Mouse (Mus musculus): ENCODE data around the gene Zfand3. TPM values are rescaled to one million over a fixed set of nuclear protein-coding genes. Genes with fewer than 3 reads are reported as not detected.

The Zfand3 gene
- polyA plus RNA-seq, 1 experiment: 69.3 TPM

GRCm38 (mm10) chr17:30029633-30030226, 25.2 kb downstream of the Zfand3 start:
- H3K27ac ChIP-seq (ENCODE audit: insufficient read depth, low read length): no peak overlapping the region
- TF ChIP-seq EP300 (IDR thresholded peaks at IDR 0.05; ENCODE audit: insufficient read depth, low read depth, low read length) (no peak), POLR2A (IDR thresholded peaks at IDR 0.05; ENCODE audit: insufficient read depth, low read length) (no peak), CTCF (IDR thresholded peaks at IDR 0.05; ENCODE audit: low read depth, low read length) (no peak)
- H3K9ac ChIP-seq (ENCODE audit: low read depth, poor library complexity, severe bottlenecking): no peak overlapping the region
- no peaks in the 10 kb centered on the region for H3K27me3 ChIP-seq (ENCODE audit: control insufficient read depth, insufficient read depth, low read length, poor library complexity, severe bottlenecking)
- no peaks in the 10 kb centered on the region; the same call in 1 of the 2 replicates for H3K36me3 ChIP-seq (ENCODE audit: control insufficient read depth, insufficient read depth, low read length, poor library complexity, severe bottlenecking)
- H3K4me1 ChIP-seq (ENCODE audit: control insufficient read depth, insufficient read depth, low read length): peaks cover 6% of the 10 kb centered on the region
- no peak overlapping the region for H3K4me3 ChIP-seq (ENCODE audit: low read depth, low read length)
- H3K9me3 ChIP-seq (replicated peaks; ENCODE audit: control insufficient read depth, insufficient read depth, low read length, poor library complexity, severe bottlenecking): no peaks in the 10 kb centered on the region

- peaks cover 3% of the 10 kb centered on the region for H3K4me1 ChIP-seq (ENCODE audit: control insufficient read depth, insufficient read depth, low read length)
- no peak overlapping the region for H3K4me3 ChIP-seq (ENCODE audit: low read depth, low read length)
- no peak overlapping the region for H3K27ac ChIP-seq (ENCODE audit: insufficient read depth, low read length)
- no peaks in the 10 kb centered on the region for H3K9me3 ChIP-seq (replicated peaks; ENCODE audit: control insufficient read depth, insufficient read depth, low read length, poor library complexity, severe bottlenecking)
- H3K36me3 ChIP-seq (ENCODE audit: control insufficient read depth, insufficient read depth, low read length, poor library complexity, severe bottlenecking): no peaks in the 10 kb centered on the region; the same call in 1 of the 2 replicates
- no peak overlapping the region for H3K9ac ChIP-seq (ENCODE audit: low read depth, poor library complexity, severe bottlenecking)
- no peaks in the 10 kb centered on the region for H3K27me3 ChIP-seq (ENCODE audit: control insufficient read depth, insufficient read depth, low read length, poor library complexity, severe bottlenecking)
- TF ChIP-seq EP300 (IDR thresholded peaks at IDR 0.05; ENCODE audit: insufficient read depth, low read depth, low read length): no peak
- no peak for TF ChIP-seq CTCF (IDR thresholded peaks at IDR 0.05; ENCODE audit: low read depth, low read length)
- TF ChIP-seq POLR2A (IDR thresholded peaks at IDR 0.05; ENCODE audit: insufficient read depth, low read length): no peak
These were observed 28.3 kb downstream of the Zfand3 start for GRCm38 (mm10) chr17:30032796-30033195.

- no peaks in the 10 kb centered on the region for H3K9me3 ChIP-seq (replicated peaks; ENCODE audit: control insufficient read depth, insufficient read depth, low read length, poor library complexity, severe bottlenecking)
- TF ChIP-seq POLR2A (IDR thresholded peaks at IDR 0.05; ENCODE audit: insufficient read depth, low read length) (no peak), CTCF (IDR thresholded peaks at IDR 0.05; ENCODE audit: low read depth, low read length) (no peak), EP300 (IDR thresholded peaks at IDR 0.05; ENCODE audit: insufficient read depth, low read depth, low read length) (no peak)
- H3K27ac ChIP-seq (ENCODE audit: insufficient read depth, low read length): peak overlapping the region; percentile 11; the same call in 1 of the 2 replicates
- no peak overlapping the region for H3K4me3 ChIP-seq (ENCODE audit: low read depth, low read length)
- H3K9ac ChIP-seq (ENCODE audit: low read depth, poor library complexity, severe bottlenecking): no peak overlapping the region
- no peaks in the 10 kb centered on the region for H3K27me3 ChIP-seq (ENCODE audit: control insufficient read depth, insufficient read depth, low read length, poor library complexity, severe bottlenecking)
- peaks cover 3% of the 10 kb centered on the region for H3K4me1 ChIP-seq (ENCODE audit: control insufficient read depth, insufficient read depth, low read length)
- H3K36me3 ChIP-seq (ENCODE audit: control insufficient read depth, insufficient read depth, low read length, poor library complexity, severe bottlenecking): no peaks in the 10 kb centered on the region; the same call in 1 of the 2 replicates
These were observed 29.5 kb downstream of the Zfand3 start for GRCm38 (mm10) chr17:30033991-30034390.

GRCm38 (mm10) chr17:30035216-30036005, 30.9 kb downstream of the Zfand3 start:
- Histone ChIP-seq H3K9me3 (replicated peaks; ENCODE audit: control insufficient read depth, insufficient read depth, low read length, poor library complexity, severe bottlenecking) (no peaks in the 10 kb centered on the region), H3K4me3 (ENCODE audit: low read depth, low read length) (no peak overlapping the region), H3K4me1 (ENCODE audit: control insufficient read depth, insufficient read depth, low read length) (peaks cover 3% of the 10 kb centered on the region), H3K36me3 (ENCODE audit: control insufficient read depth, insufficient read depth, low read length, poor library complexity, severe bottlenecking) (no peaks in the 10 kb centered on the region; the same call in 1 of the 2 replicates), H3K9ac (ENCODE audit: low read depth, poor library complexity, severe bottlenecking) (no peak overlapping the region), H3K27me3 (ENCODE audit: control insufficient read depth, insufficient read depth, low read length, poor library complexity, severe bottlenecking) (no peaks in the 10 kb centered on the region), H3K27ac (ENCODE audit: insufficient read depth, low read length) (no peak overlapping the region)
- TF ChIP-seq CTCF (IDR thresholded peaks at IDR 0.05; ENCODE audit: low read depth, low read length) (no peak), EP300 (IDR thresholded peaks at IDR 0.05; ENCODE audit: insufficient read depth, low read depth, low read length) (no peak), POLR2A (IDR thresholded peaks at IDR 0.05; ENCODE audit: insufficient read depth, low read length) (no peak)

- Histone ChIP-seq H3K4me3 (ENCODE audit: low read depth, low read length) (no peak overlapping the region), H3K9ac (ENCODE audit: low read depth, poor library complexity, severe bottlenecking) (no peak overlapping the region), H3K4me1 (ENCODE audit: control insufficient read depth, insufficient read depth, low read length) (no peaks in the 10 kb centered on the region), H3K27ac (ENCODE audit: insufficient read depth, low read length) (no peak overlapping the region), H3K9me3 (replicated peaks; ENCODE audit: control insufficient read depth, insufficient read depth, low read length, poor library complexity, severe bottlenecking) (no peaks in the 10 kb centered on the region), H3K27me3 (ENCODE audit: control insufficient read depth, insufficient read depth, low read length, poor library complexity, severe bottlenecking) (no peaks in the 10 kb centered on the region), H3K36me3 (ENCODE audit: control insufficient read depth, insufficient read depth, low read length, poor library complexity, severe bottlenecking) (no peaks in the 10 kb centered on the region)
- TF ChIP-seq POLR2A (IDR thresholded peaks at IDR 0.05; ENCODE audit: insufficient read depth, low read length) (no peak), CTCF (IDR thresholded peaks at IDR 0.05; ENCODE audit: low read depth, low read length) (no peak), EP300 (IDR thresholded peaks at IDR 0.05; ENCODE audit: insufficient read depth, low read depth, low read length) (no peak)
These were observed 38.8 kb downstream of the Zfand3 start for GRCm38 (mm10) chr17:30043163-30043822.

All from ES-Bruce4 (cell line).